Mouse (Mus musculus) thymus, adult 2 months (tissue): Measurements from ENCODE around the gene Syt16.

Source experiments
- CTCF ChIP-seq: fragments of 200-500 bp; IDR thresholded peaks from 2 replicates; pipeline ENCODE4 v1.5.1; 2012; ENCODE audit warnings: mild to moderate bottlenecking, control low read depth, low read length, moderate library complexity, borderline replicate concordance; ENCODE audit not compliant: control insufficient read depth, poor library complexity, insufficient read depth; ENCODE audit errors: extremely low read depth
- POLR2A ChIP-seq: fragments of 200-500 bp; IDR thresholded peaks from 2 replicates; pipeline ENCODE4 v1.6.1; 2012; ENCODE audit warnings: mild to moderate bottlenecking, low read length, control low read depth, moderate library complexity; ENCODE audit not compliant: control insufficient read depth, poor library complexity, insufficient read depth; ENCODE audit errors: extremely low read depth

- TF ChIP-seq CTCF (no peak), POLR2A (no peak)
Measured at GRCm38 (mm10) chr12:74131790-74132189, 134.3 kb downstream of the Syt16 start.
